Mouse (Mus musculus): ENCODE results near the gene Rad23a. TPM values are rescaled to one million over a fixed set of nuclear protein-coding genes. Genes with fewer than 3 reads are reported as not detected.

Gene Rad23a
- polyA plus RNA-seq, 1 experiment from 2014 or later = 108 TPM

- no peaks in the 10 kb centered on the region for H3K9me3 ChIP-seq
- no peak overlapping the region for H3K4me3 ChIP-seq
- H3K36me3 ChIP-seq = peaks cover 8% of the 10 kb centered on the region
- no peak for ATAC-seq (ENCODE audit: extremely low read depth, insufficient number of reproducible peaks, low FRiP score, low TSS enrichment)
- H3K4me2 ChIP-seq = no peak overlapping the region
- H3K4me1 ChIP-seq = peaks cover 68% of the 10 kb centered on the region
- H3K9ac ChIP-seq = no peak overlapping the region
- 79% methylated on average over 9 of the region's 9 CpGs for WGBS
- H3K27me3 ChIP-seq (replicated peaks) = peaks cover 98% of the 10 kb centered on the region
- H3K27ac ChIP-seq (replicated peaks) = no peak overlapping the region
Measured at GRCm38 (mm10) chr8:84793134-84793533, 47.3 kb downstream of the Rad23a start.

- Histone ChIP-seq H3K27ac (replicated peaks) (no peak overlapping the region), H3K9me3 (no peaks in the 10 kb centered on the region), H3K4me1 (peaks cover 66% of the 10 kb centered on the region), H3K27me3 (replicated peaks) (peaks cover 98% of the 10 kb centered on the region), H3K9ac (no peak overlapping the region; the same call in 1 of the 2 replicates), H3K4me3 (no peak overlapping the region), H3K36me3 (peaks cover 8% of the 10 kb centered on the region), H3K4me2 (no peak overlapping the region)
- 67% methylated on average over 12 of the region's 12 CpGs for WGBS
- ATAC-seq (ENCODE audit: extremely low read depth, insufficient number of reproducible peaks, low FRiP score, low TSS enrichment) = no peak
Measured at GRCm38 (mm10) chr8:84792429-84792947, 48.0 kb downstream of the Rad23a start.

GRCm38 (mm10) chr8:84790537-84790936 is 49.9 kb downstream of the Rad23a start:
- Histone ChIP-seq H3K4me1 (peaks cover 84% of the 10 kb centered on the region), H3K9ac (peak overlapping the region; percentile 21; the same call in 1 of the 2 replicates), H3K36me3 (no peaks in the 10 kb centered on the region), H3K4me2 (no peak overlapping the region), H3K27me3 (replicated peaks) (peaks cover 98% of the 10 kb centered on the region), H3K9me3 (no peaks in the 10 kb centered on the region), H3K4me3 (no peak overlapping the region), H3K27ac (replicated peaks) (no peak overlapping the region)
- 64% methylated on average over 2 of the region's 2 CpGs for WGBS
- no peak for ATAC-seq (ENCODE audit: extremely low read depth, insufficient number of reproducible peaks, low FRiP score, low TSS enrichment)

GRCm38 (mm10) chr8:84789855-84790486 is 50.5 kb downstream of the Rad23a start:
- Histone ChIP-seq H3K27me3 (replicated peaks) (peaks cover 98% of the 10 kb centered on the region), H3K9me3 (no peaks in the 10 kb centered on the region), H3K27ac (replicated peaks) (no peak overlapping the region), H3K9ac (0 out of 2 replicates have a peak overlapping the region, but pooled peaks have one; percentile 24), H3K4me3 (no peak overlapping the region), H3K4me2 (no peak overlapping the region), H3K4me1 (peaks cover 86% of the 10 kb centered on the region), H3K36me3 (no peaks in the 10 kb centered on the region)
- ATAC-seq (ENCODE audit: extremely low read depth, insufficient number of reproducible peaks, low FRiP score, low TSS enrichment) = no peak
- 71% methylated on average over 7 of the region's 9 CpGs for WGBS

- Histone ChIP-seq H3K36me3 (no peaks in the 10 kb centered on the region), H3K27ac (replicated peaks) (no peak overlapping the region; the same call in 1 of the 2 replicates), H3K27me3 (replicated peaks) (peaks cover 98% of the 10 kb centered on the region), H3K4me2 (no peak overlapping the region), H3K4me3 (no peak overlapping the region), H3K4me1 (peaks cover 86% of the 10 kb centered on the region), H3K9me3 (no peaks in the 10 kb centered on the region), H3K9ac (peak overlapping the region; percentile 24; the same call in 1 of the 2 replicates)
- ATAC-seq (ENCODE audit: extremely low read depth, insufficient number of reproducible peaks, low FRiP score, low TSS enrichment) = no peak
- 64% methylated on average over 5 of the region's 5 CpGs for WGBS
Measured at GRCm38 (mm10) chr8:84789345-84789744, 51.1 kb downstream of the Rad23a start.

- peak overlapping the region; percentile 1; the same call in 1 of the 2 replicates for H3K4me3 ChIP-seq
- peak overlapping the region; percentile 44; the same call in 1 of the 2 replicates for H3K9ac ChIP-seq
- 32% methylated on average over 11 of the region's 11 CpGs for WGBS
- no peaks in the 10 kb centered on the region for H3K36me3 ChIP-seq
- H3K4me2 ChIP-seq = no peak overlapping the region
- H3K27me3 ChIP-seq (replicated peaks) = peaks cover 98% of the 10 kb centered on the region
- no peak for ATAC-seq (ENCODE audit: extremely low read depth, insufficient number of reproducible peaks, low FRiP score, low TSS enrichment)
- peaks cover 85% of the 10 kb centered on the region for H3K4me1 ChIP-seq
- no peaks in the 10 kb centered on the region for H3K9me3 ChIP-seq
- H3K27ac ChIP-seq (replicated peaks) = no peak overlapping the region
Measured at GRCm38 (mm10) chr8:84788896-84789295, 51.6 kb downstream of the Rad23a start.

- H3K4me2 ChIP-seq = no peak overlapping the region
- peaks cover 98% of the 10 kb centered on the region for H3K27me3 ChIP-seq (replicated peaks)
- no peaks in the 10 kb centered on the region for H3K36me3 ChIP-seq
- H3K9ac ChIP-seq = no peak overlapping the region
- H3K9me3 ChIP-seq = no peaks in the 10 kb centered on the region
- 28% methylated on average over 14 of the region's 14 CpGs for WGBS
- no peak for ATAC-seq (ENCODE audit: extremely low read depth, insufficient number of reproducible peaks, low FRiP score, low TSS enrichment)
- H3K27ac ChIP-seq (replicated peaks) = no peak overlapping the region
- H3K4me1 ChIP-seq = peaks cover 80% of the 10 kb centered on the region
- no peak overlapping the region for H3K4me3 ChIP-seq
Measured at GRCm38 (mm10) chr8:84787523-84788302, 52.8 kb downstream of the Rad23a start.

GRCm38 (mm10) chr8:84786801-84787467 is 53.5 kb downstream of the Rad23a start:
- Histone ChIP-seq H3K9me3 (no peaks in the 10 kb centered on the region), H3K27me3 (replicated peaks) (peaks cover 98% of the 10 kb centered on the region), H3K27ac (replicated peaks) (no peak overlapping the region), H3K4me3 (peak overlapping the region; percentile 12), H3K9ac (no peak overlapping the region), H3K4me2 (peak overlapping the region; percentile 59), H3K4me1 (peaks cover 77% of the 10 kb centered on the region), H3K36me3 (no peaks in the 10 kb centered on the region)
- no peak for ATAC-seq (ENCODE audit: extremely low read depth, insufficient number of reproducible peaks, low FRiP score, low TSS enrichment)
- 9% methylated on average over 11 of the region's 11 CpGs for WGBS

- no peak for ATAC-seq (ENCODE audit: extremely low read depth, insufficient number of reproducible peaks, low FRiP score, low TSS enrichment)
- H3K27me3 ChIP-seq (replicated peaks) = peaks cover 100% of the 10 kb centered on the region
Measured at GRCm38 (mm10) chr8:84785756-84786677, 54.4 kb downstream of the Rad23a start.

GRCm38 (mm10) chr8:84785506-84785755 is 55.0 kb downstream of the Rad23a start:
- ATAC-seq (ENCODE audit: extremely low read depth, insufficient number of reproducible peaks, low FRiP score, low TSS enrichment) = no peak
- peaks cover 77% of the 10 kb centered on the region for H3K4me1 ChIP-seq
- H3K27ac ChIP-seq (replicated peaks) = no peak overlapping the region
- WGBS = 15% methylated on average over 11 of the region's 11 CpGs
- H3K9ac ChIP-seq = no peak overlapping the region; the same call in 1 of the 2 replicates
- H3K4me2 ChIP-seq = peak overlapping the region; percentile 59
- H3K36me3 ChIP-seq = no peaks in the 10 kb centered on the region
- peak overlapping the region; percentile 35 for H3K4me3 ChIP-seq
- peaks cover 100% of the 10 kb centered on the region for H3K27me3 ChIP-seq (replicated peaks)
- H3K9me3 ChIP-seq = no peaks in the 10 kb centered on the region

More at GRCm38 (mm10) chr8:84785756-84786677, 54.4 kb downstream of the Rad23a start:
- Histone ChIP-seq H3K36me3 (no peaks in the 10 kb centered on the region), H3K4me3 (peak overlapping the region; percentile 12), H3K9me3 (no peaks in the 10 kb centered on the region), H3K4me1 (peaks cover 81% of the 10 kb centered on the region), H3K4me2 (peak overlapping the region; percentile 59), H3K9ac (peak overlapping the region; percentile 56; the same call in 1 of the 2 replicates), H3K27ac (replicated peaks) (no peak overlapping the region)
- WGBS = 7% methylated on average over 38 of the region's 38 CpGs
